Mouse (Mus musculus) erythroid progenitor cell, adult 5-6 weeks (primary cell): Measurements from ENCODE around the gene Matn4. TPM values are rescaled to one million over a fixed set of nuclear protein-coding genes. Genes with fewer than 3 reads are reported as not detected.
A peak's percentile ranks its signal among the peaks of the same experiment; 100 is the strongest.

Source experiments
- ATAC-seq: replicated peaks from 2 replicates; pipeline ENCODE4 v1.8.0; 2016; ENCODE audit warnings: moderate number of reproducible peaks, mild to moderate bottlenecking, moderate TSS enrichment, inconsistent platforms; ENCODE audit not compliant: poor library complexity, low FRiP score, severe bottlenecking
- total RNA-seq, 2 experiments: library from RNA; stranded (forward) in 1 of 2; stranded (reverse) in 1 of 2; fragments of 150-400 nt in 1 of 2; fragments of 186-747, 209-891 nt in 1 of 2; gene quantifications; 2 replicates each; pipeline versions ENCODE4 v1.2.3 to v1.2.4; 2015 to 2017; ENCODE audit warnings: low replicate concordance in 2 of 2

Gene Matn4
- total RNA-seq, 2 experiments from 2014 or later = not detected

DNA sequence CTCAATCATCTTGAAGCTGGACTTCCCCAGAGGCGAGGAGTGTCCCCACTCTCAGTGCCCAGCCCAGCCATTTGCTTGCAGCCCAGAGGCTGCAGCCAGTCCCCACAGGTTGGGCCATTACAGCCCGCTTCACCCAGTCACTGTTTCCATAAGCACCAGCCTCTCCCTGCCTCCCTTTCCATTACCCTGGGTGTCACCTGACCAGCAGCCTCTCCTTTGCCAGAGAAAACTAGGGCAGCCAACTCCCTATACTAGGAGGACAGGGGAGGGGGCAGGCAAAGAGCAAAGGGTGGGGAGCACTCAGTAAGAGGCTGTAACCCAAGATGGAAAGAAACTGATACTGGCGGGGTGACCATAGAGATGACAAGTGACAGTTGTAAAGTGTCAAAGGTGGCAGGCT is 32.0 kb upstream of the Matn4 start:
- ATAC-seq = no peak

GRCm38 (mm10) chr2:164436215-164436913 is 31.4 kb upstream of the Matn4 start:
- ATAC-seq = no peak

DNA sequence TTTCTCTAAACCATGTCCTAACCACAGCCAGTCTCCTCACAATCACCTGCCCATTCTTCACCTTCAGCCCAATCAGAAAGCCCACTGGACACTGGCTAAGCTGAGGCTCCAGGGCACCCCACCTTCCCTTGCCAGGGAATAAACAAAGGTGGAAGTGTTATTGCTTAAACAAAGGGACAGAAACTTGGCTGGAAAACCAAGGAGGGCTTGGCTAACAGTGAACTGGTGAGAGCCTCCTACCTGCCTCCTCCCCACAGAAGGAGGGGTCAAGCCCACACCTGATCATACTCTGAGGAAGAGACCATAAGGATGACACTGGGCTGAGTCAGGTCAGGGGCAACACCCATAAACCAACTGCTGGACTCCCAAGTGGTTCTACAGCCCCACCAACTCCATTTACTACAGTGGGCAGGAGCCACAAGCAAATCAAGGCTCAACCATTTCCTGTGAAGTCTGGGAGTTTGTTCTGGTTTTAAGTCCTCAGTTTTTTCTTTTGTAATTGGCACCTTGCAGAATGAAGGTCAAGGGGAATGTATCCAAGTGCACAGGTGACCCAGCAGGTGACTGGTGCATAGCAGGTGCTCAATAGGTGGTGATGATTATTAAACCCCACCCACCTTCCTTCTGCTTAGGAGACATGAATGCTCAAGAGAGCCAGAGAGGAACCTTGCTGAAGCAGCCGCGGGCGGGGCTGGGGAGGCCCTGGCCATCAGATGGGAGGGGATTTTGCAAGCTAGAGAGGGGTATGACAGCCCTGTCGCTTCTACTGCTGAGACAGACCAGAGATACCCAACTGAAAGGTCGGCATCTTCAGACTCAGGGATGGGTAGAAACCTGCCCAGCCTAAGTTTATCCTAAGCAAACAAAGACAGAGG is 30.5 kb upstream of the Matn4 start:
- no peak for ATAC-seq

DNA sequence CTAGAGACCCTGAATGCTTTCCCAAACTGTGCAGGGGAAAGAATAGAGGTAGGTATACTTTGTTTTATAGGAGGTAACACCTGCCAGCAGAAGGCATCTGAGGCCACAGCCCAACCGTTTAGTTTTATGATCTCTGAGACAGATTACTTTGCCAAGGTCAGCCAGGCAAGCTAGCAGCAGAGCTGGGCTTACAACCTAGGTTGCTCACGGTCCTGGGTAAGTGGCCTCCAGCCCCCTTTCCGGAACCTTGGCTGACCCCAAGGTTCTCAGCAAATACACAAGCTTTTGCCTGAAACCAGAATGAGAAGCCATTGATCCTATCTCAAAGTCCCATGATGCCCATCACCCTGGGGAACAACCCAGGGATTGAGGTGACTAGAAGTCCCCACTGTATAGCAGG is 29.7 kb upstream of the Matn4 start:
- no peak for ATAC-seq

DNA sequence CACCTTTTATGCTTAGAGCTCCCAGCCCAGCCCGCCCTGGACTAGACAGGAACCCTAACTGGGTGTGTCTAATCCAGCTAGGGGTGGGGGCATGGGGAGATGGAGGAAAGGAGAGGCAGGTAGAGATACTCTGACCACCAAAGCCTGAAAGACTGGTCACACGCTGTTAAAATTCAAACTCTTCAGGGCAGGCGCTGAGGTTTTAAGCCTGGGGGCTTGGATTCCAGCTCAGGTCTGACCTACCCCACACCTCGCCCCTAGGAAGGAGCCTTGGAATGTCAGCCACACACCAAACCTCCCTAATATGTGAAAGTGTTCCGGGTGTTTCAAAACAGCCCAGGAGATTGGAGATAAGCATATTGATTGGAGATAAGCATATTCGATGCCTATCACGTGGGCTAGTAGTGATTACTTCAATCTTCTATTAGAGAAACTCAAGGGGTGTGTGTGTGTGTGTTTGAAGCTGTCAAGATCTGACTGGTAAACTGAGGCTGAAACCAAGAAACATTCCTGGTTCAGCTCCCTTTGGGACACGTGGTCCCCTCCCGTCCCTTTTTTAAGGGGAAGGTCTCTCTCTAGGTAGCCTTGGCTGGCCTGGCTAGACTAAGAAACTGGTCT is 28.4 kb upstream of the Matn4 start:
- ATAC-seq = no peak

- no peak for ATAC-seq
Observed at GRCm38 (mm10) chr2:164432541-164433191, 27.7 kb upstream of the Matn4 start.

DNA sequence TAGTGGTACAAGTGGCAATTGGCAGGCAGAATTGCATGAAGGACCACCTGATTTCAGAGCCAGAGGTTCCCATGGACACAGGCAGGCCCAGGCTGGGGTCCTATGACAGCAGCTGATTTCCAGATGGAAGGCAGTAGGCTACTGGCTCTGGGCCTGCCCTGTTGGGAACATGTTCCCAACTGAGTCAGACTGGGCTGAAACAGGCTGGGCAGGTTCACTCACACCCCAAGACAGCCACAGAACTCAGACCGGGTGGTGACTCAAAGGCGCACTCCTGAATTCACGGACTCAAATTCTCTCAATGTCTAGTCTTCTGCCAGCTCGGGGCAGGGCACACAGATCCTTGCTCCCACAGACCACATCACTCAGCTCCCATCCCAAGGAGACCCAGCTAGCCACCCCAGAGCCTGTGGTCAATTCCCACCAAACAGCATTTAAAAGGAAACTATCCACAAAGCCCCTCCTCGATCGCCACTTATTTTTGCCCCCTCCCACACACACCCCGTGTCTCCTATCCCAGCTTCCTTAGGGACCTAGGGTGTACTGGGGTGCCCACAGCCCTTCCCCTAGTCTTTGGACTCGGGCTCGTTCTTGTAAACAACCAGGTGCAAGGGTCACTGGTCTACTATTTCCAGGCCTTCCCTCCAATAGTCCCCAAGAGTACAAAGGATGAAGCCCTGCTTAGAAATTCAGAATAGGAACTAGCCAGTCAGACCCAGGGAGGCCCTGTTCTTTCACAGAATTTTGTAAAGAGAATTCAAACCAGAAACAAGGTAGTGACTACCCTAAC is 26.9 kb upstream of the Matn4 start:
- no peak for ATAC-seq

DNA sequence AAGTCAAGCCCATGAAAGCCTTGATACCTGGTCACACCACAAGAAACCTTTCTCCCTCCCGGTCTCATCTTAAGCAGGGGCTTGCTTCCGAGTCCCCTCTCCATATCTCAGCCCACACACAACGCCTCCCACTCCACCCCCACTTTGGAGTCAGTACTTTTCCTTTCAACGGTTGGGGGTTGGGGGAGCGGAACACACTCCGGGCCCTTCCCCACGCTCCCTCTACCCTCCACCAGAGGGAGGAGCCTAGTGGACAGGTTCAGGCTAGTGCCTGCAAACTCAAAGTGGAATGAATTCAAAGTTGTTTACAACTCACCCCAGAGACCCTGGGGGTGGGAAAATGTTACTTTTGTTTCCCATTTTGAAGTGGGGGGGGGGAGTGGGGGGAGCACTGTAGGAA is 25.7 kb upstream of the Matn4 start:
- ATAC-seq = no peak

- ATAC-seq = no peak
Observed at GRCm38 (mm10) chr2:164429881-164430615, 25.1 kb upstream of the Matn4 start.

- no peak for ATAC-seq
Observed at GRCm38 (mm10) chr2:164428451-164428850, 23.5 kb upstream of the Matn4 start.

DNA sequence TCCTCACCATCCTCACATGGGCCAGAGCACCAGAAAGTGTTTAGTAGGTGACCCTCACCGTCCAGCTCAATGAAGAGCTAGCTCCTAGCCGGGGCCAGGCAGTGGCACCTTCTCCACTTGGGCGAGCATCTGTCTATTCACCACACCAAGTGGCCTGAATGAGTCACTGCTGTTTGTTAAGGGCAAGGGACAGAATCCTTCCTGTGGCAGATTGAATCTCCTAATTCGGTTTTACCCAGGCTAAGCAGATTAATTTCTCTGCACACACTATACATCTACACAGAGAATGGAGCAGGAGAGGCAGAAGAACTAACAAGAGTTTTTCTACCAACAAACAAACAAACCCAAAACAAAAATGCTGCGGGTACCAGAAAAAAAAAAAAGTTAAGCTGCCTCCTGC is 22.0 kb upstream of the Matn4 start:
- ATAC-seq = no peak

GRCm38 (mm10) chr2:164426121-164426520 is 21.2 kb upstream of the Matn4 start:
- no peak for ATAC-seq

GRCm38 (mm10) chr2:164425401-164425800 is 20.4 kb upstream of the Matn4 start:
- no peak for ATAC-seq

DNA sequence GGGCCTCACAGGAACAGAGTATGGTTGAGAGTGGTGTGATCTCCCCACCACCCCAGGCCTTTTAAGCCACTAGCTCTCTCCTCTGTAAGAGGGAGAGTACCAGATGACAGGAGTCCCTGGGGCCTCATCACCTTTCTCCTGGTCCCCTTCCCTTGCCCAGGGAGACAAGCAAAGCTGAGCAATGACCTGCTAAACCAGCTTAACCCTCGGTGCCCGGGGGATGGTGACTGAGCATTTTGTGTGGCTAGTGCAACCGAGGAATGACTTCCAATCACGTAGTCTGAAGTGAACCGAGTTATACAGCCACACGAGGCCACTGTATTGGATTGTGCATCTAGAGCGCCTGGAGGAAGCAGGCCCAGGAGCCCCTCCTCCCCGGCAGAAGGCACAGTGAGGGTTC is 19.4 kb upstream of the Matn4 start:
- ATAC-seq = no peak

- no peak for ATAC-seq
Observed at GRCm38 (mm10) chr2:164423464-164423863, 18.5 kb upstream of the Matn4 start.

DNA sequence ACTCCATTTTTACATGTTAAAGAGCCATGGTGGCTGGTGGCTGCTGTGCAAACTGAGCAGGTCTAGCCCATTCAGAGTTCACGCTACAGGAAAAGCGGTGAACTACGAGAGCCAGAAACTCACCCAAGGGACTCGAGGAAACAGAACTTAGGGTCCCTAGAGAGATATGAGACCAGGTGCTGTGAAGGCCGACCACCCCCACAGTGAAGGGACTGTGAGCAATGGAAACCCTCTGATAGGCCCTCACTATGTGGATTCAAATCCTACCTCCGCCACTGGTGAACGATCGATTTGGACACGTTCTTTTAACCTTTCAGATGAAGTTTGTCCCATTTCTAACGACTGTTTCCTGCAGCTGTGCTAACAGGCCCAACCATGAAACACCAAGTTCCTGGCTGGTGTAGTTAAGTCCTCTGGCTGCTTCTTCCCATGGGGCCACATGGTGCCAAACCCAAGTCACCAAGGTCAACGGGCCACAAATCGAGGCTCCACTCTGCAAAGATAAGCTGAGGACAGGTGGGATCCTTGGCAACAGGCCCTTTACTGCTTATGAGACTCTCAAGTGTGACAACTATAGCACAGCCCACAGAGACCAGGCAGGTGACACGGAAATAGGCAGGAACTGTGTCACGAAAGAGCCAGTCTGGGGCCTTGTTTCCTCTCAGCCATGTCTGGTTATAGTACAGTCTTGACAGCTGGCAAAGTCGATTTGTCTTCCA is 17.9 kb upstream of the Matn4 start:
- 0 out of 2 replicates have a peak, but pooled peaks have one; percentile 19 for ATAC-seq

- ATAC-seq = no peak
Observed at GRCm38 (mm10) chr2:164421979-164422378, 17.0 kb upstream of the Matn4 start.

DNA sequence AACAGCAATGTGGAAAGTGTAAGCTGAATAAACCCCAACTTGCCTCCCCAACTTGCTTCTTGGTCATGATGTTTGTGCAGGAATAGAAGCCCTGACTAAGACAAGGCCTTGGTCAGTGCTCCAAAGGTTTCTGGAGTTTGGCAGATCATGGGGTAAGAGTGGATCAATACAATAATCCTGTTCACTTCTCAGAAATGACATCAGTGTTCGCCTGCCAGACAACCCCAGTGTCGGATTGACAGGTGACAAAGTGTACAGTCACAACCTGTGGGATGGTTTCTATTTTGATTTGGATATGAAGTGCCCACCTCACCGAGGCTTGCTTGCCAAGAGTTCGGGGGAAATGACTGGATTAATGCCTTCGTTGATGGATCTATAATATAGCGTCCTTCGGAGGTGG is 16.3 kb upstream of the Matn4 start:
- no peak for ATAC-seq
